Mouse (Mus musculus): ENCODE results near the gene Grk1. TPM values are rescaled to one million over a fixed set of nuclear protein-coding genes. Genes with fewer than 3 reads are reported as not detected.
A peak's percentile ranks its signal among the peaks of the same experiment; 100 is the strongest.

The Grk1 gene
- polyA plus RNA-seq (2016; fragmentation: Nextera tagmentation; extraction: Ambion mirVana): not detected in 2 replicates

DNA sequence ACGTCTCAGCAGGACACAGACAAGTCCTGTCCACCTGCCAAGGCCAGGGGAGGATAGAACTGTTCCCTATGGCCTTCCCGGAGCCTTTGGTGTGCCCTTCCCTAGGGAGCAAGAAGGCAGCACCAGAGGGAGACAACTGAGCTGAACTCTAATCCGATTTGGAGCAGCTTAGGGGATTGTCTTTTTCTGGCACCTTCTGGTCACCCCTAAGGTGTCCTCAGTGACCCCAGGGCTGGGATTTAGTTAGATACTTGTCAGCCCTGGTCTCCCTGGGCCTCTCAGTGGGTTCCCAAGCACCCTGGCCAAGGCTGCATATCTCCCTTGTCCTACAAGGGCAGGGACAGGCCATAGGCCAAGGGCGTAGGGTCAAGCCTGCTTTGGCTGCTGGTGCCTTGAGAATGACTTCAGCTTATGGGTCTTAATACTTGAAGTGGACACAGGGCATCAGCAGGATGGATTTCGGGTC is at the start of gene Grk1:
Gene Grk1 (plus strand): TSS at position 416 of the 466 bp plus-strand sequence.
- Histone ChIP-seq H3K27me3 (no peaks in the 10 kb centered on the region), H3K36me3 (no peaks in the 10 kb centered on the region), H3K9ac (no peak within 1 kb of the TSS), H3K4me3 (no peak within 1 kb of the TSS), H3K4me2 (replicated peaks) (no peak within 1 kb of the TSS), H3K27ac (no peak within 1 kb of the TSS), H3K9me3 (no peaks in the 10 kb centered on the region), H3K4me1 (no peaks in the 10 kb centered on the region)
- ATAC-seq (ENCODE audit: insufficient number of reproducible peaks, insufficient read depth, low FRiP score, low TSS enrichment): no peak
- 78% methylated on average over 5 of the region's 5 CpGs for WGBS

DNA sequence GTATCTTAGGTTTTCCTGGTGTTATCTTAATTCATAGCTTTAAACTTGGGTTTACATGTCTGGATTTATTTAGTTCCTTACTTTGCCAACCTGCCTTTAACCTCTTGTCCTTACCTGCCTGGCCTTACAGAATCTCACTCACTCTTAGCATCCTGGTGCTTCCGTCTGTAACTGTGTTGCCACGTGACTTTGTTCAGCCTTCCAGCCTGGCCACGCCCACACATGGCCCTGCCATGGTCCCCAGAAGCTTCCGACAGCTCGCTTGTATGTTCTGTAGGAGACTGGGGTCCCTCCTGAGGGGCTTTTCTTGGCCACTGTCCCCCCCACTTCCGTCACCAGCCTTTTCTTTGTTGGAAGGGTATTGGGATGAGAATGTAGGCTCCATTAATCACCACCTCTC is 48.7 kb upstream of the Grk1 start:
- Histone ChIP-seq H3K4me1 (no peaks in the 10 kb centered on the region), H3K4me3 (no peak overlapping the region), H3K9ac (no peak overlapping the region), H3K4me2 (replicated peaks) (no peak overlapping the region), H3K27me3 (no peaks in the 10 kb centered on the region), H3K27ac (no peak overlapping the region), H3K36me3 (peaks cover 95% of the 10 kb centered on the region), H3K9me3 (no peaks in the 10 kb centered on the region)
- ATAC-seq (ENCODE audit: insufficient number of reproducible peaks, insufficient read depth, low FRiP score, low TSS enrichment): no peak
- WGBS: 86% methylated on average over 6 of the region's 6 CpGs

DNA sequence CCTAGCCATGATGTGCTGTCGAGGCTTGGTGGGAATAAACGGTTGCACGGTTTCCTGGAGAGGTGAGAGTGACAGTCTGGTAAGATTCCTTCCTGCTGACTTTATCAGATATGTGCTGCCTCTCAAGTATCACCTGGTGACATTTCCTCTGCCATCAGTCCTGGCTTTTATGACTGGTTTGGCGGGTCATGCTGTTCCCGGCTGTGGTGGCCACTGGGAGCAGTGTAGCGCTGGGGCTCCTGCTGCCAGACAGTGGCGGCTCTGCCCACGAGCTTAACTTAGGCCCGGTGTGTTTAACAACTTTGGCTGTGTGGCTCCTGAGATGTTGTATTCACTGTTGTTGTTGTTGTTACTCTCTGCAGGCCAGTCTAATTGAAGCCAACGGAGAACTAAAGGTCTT is 48.2 kb upstream of the Grk1 start:
- H3K4me1 ChIP-seq: no peaks in the 10 kb centered on the region
- H3K4me3 ChIP-seq: no peak overlapping the region
- ATAC-seq (ENCODE audit: insufficient number of reproducible peaks, insufficient read depth, low FRiP score, low TSS enrichment): no peak
- H3K36me3 ChIP-seq: peaks cover 95% of the 10 kb centered on the region
- no peak overlapping the region for H3K27ac ChIP-seq
- H3K27me3 ChIP-seq: no peaks in the 10 kb centered on the region
- 83% methylated on average over 10 of the region's 10 CpGs for WGBS
- H3K9me3 ChIP-seq: no peaks in the 10 kb centered on the region
- no peak overlapping the region for H3K9ac ChIP-seq
- no peak overlapping the region for H3K4me2 ChIP-seq (replicated peaks)

DNA sequence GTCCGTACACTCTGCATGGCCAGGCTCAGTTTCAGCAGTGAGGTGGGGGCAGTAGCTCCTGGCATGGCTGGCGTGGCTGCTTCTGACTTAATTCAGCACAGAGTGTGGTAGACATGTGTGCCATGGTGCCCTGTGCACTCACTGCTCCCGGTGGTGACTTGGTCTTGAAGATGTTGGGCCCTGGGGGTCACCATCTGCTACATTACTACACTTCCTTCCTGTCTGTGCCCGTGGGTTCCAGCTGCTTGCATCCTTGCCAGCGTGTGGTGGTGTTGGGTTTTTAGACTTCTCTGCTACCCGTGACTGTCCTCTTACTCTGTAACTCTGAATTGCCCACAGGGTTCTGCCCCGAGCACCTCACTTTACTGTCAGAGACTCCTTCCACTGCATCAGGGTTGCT is 44.7 kb upstream of the Grk1 start:
- WGBS: 89% methylated on average over 7 of the region's 7 CpGs
- Histone ChIP-seq H3K4me1 (no peaks in the 10 kb centered on the region), H3K27me3 (no peaks in the 10 kb centered on the region), H3K9ac (no peak overlapping the region), H3K27ac (no peak overlapping the region), H3K4me2 (replicated peaks) (no peak overlapping the region), H3K9me3 (no peaks in the 10 kb centered on the region), H3K4me3 (no peak overlapping the region), H3K36me3 (peaks cover 94% of the 10 kb centered on the region)
- no peak for ATAC-seq (ENCODE audit: insufficient number of reproducible peaks, insufficient read depth, low FRiP score, low TSS enrichment)

DNA sequence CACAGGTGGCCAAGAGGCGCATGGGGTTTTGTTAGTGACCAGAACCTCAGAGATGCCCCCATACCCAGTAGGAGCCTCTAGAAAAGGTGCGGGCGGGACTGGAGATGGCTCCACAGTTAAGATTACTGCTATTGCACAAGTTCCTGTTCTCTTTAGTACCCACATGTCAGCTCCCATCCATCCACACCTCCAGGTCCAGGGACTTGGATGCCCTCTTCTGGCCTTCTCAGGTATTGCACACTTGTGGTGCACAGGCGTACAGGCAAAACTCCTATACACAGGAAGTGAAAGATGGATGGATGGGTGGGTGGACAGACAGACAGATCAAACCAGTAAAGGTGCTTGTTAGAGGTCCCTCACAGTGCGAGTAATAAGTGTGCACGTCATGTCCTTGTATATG is 43.0 kb upstream of the Grk1 start:
- Histone ChIP-seq H3K4me2 (replicated peaks) (no peak overlapping the region), H3K4me3 (no peak overlapping the region), H3K27ac (no peak overlapping the region), H3K9ac (no peak overlapping the region), H3K36me3 (peaks cover 94% of the 10 kb centered on the region), H3K9me3 (no peaks in the 10 kb centered on the region), H3K4me1 (no peaks in the 10 kb centered on the region), H3K27me3 (no peaks in the 10 kb centered on the region)
- WGBS: 96% methylated on average over 6 of the region's 6 CpGs
- no peak for ATAC-seq (ENCODE audit: insufficient number of reproducible peaks, insufficient read depth, low FRiP score, low TSS enrichment)

DNA sequence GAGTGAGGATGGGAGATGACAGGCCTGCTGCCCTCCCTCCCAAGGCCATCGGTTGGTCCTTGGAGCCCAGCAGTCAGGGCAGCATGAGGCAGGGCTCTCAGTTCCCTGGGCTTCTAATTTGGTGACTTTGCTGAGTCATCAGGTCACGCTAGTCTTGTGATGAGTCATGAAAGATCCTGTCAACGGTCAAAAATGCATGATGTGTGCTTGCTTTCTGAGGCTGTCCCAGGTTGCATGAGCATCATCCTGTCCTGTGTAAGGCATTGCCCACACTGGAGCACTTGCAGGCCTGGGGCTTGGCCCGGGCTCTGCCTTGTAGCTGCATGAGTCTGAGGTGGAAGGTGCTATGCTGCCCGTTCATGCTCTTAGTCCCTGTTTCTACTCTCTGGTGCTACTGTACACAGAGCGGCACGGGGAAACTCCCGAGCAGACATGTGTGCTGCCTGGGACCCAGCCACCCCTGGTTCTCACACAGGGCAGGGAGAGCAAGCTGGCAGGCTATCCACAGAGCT is 31.7 kb upstream of the Grk1 start:
- WGBS: 88% methylated on average over 8 of the region's 8 CpGs
- ATAC-seq (ENCODE audit: insufficient number of reproducible peaks, insufficient read depth, low FRiP score, low TSS enrichment): 0 out of 2 replicates have a peak, but pooled peaks have one; percentile 22
- H3K36me3 ChIP-seq: peaks cover 86% of the 10 kb centered on the region

DNA sequence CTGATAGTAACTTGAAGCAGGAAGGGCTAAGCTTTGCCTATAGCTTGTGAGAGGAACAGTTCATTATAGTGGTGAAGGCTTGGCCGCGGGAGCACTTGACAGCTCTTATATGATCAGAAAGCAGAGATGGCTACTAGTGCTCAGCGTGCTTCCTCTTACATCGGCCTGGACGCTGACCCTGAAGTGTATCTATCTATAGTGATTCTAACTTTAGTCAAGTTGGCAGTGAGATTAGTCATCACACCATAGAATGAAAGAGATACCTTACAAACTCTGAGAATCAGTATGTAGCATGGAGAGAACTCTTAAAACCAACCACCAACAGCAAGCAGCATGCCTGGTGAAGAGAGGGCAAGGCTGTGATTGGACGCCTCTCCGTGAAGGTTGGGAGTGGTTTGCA is 23.3 kb upstream of the Grk1 start:
- Histone ChIP-seq H3K9me3 (no peaks in the 10 kb centered on the region), H3K4me3 (no peak overlapping the region), H3K27ac (no peak overlapping the region), H3K36me3 (peaks cover 27% of the 10 kb centered on the region), H3K4me2 (replicated peaks) (no peak overlapping the region), H3K4me1 (no peaks in the 10 kb centered on the region), H3K27me3 (no peaks in the 10 kb centered on the region), H3K9ac (no peak overlapping the region)
- ATAC-seq (ENCODE audit: insufficient number of reproducible peaks, insufficient read depth, low FRiP score, low TSS enrichment): no peak
- WGBS: 89% methylated on average over 7 of the region's 7 CpGs

More for the DNA sequence above, 31.7 kb upstream of the Grk1 start:
- Histone ChIP-seq H3K27me3 (no peaks in the 10 kb centered on the region), H3K4me2 (replicated peaks) (no peak overlapping the region), H3K27ac (no peak overlapping the region), H3K4me3 (no peak overlapping the region), H3K9me3 (no peaks in the 10 kb centered on the region), H3K4me1 (no peaks in the 10 kb centered on the region), H3K9ac (no peak overlapping the region)

DNA sequence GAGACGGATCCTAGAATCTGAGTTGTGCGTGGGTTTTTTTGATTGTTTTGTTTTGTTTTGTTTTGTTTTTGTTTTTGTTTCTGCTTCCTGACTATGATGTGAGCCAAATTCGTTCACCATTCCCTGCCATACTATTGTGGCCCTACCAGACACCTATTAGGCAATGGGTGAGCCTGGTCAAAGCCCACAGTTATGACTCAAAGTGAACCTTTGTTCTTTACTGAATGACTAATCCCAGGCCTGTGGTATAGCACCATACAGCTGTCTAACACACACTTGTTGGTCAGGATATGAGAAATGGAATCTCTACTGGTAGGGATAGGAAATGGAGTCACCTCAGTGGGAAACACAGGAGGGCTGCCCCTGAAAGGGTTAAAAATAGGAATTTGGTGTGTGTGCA is 22.3 kb upstream of the Grk1 start:
- no peak for ATAC-seq (ENCODE audit: insufficient number of reproducible peaks, insufficient read depth, low FRiP score, low TSS enrichment)
- H3K9me3 ChIP-seq: no peaks in the 10 kb centered on the region
- WGBS: 88% methylated on average over 3 of the region's 3 CpGs
- no peaks in the 10 kb centered on the region for H3K4me1 ChIP-seq
- H3K4me2 ChIP-seq (replicated peaks): no peak overlapping the region
- H3K36me3 ChIP-seq: peaks cover 23% of the 10 kb centered on the region
- no peak overlapping the region for H3K27ac ChIP-seq
- H3K27me3 ChIP-seq: no peaks in the 10 kb centered on the region
- H3K9ac ChIP-seq: no peak overlapping the region
- H3K4me3 ChIP-seq: no peak overlapping the region

DNA sequence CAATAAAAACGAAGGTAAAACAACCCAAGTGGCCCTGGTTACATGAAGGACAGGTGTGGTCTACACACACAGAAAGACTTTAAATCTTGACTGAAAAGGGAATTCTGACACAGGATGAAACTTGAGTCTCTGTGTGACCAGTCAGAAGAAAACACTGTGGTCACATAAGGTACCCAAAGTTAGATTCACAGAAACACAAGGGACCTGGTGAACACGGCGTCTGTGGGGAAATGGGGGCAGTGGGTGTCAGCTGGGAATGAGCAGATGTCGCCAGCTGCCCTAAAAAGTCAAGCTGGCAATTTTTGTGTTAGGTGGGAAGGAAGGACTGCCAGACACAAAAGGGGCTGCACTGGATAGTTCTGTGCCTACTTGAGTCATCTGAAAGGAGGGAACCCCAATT is 21.9 kb upstream of the Grk1 start:
- Histone ChIP-seq H3K36me3 (peaks cover 21% of the 10 kb centered on the region), H3K4me2 (replicated peaks) (no peak overlapping the region), H3K4me1 (no peaks in the 10 kb centered on the region), H3K9me3 (no peaks in the 10 kb centered on the region), H3K4me3 (no peak overlapping the region), H3K27ac (no peak overlapping the region), H3K27me3 (no peaks in the 10 kb centered on the region), H3K9ac (no peak overlapping the region)
- WGBS: 94% methylated on average over 4 of the region's 4 CpGs
- no peak for ATAC-seq (ENCODE audit: insufficient number of reproducible peaks, insufficient read depth, low FRiP score, low TSS enrichment)

DNA sequence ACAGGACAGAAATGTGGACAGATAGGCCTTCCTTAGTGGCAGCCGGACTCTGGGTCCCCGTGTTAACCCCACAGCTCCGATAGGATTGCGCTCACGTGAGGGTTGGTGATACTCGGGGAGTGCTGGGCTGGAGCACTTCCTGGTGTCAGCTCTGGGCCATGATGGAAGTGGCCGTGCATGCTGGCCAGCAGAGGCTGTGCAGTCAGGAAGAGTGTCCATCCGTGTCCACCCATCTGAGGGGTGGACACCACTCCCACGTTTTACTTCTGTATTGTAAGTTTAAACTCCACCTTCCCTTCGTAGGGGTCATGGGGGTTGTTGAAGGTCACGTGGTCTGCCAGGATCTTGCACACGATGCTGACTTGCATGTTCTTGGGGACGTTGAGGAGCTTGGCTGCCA is 18.5 kb upstream of the Grk1 start:
- Histone ChIP-seq H3K9ac (no peak overlapping the region), H3K27ac (no peak overlapping the region), H3K4me3 (no peak overlapping the region), H3K4me2 (replicated peaks) (no peak overlapping the region), H3K9me3 (no peaks in the 10 kb centered on the region), H3K27me3 (no peaks in the 10 kb centered on the region), H3K4me1 (no peaks in the 10 kb centered on the region), H3K36me3 (no peaks in the 10 kb centered on the region)
- 69% methylated on average over 13 of the region's 13 CpGs for WGBS
- ATAC-seq (ENCODE audit: insufficient number of reproducible peaks, insufficient read depth, low FRiP score, low TSS enrichment): no peak

DNA sequence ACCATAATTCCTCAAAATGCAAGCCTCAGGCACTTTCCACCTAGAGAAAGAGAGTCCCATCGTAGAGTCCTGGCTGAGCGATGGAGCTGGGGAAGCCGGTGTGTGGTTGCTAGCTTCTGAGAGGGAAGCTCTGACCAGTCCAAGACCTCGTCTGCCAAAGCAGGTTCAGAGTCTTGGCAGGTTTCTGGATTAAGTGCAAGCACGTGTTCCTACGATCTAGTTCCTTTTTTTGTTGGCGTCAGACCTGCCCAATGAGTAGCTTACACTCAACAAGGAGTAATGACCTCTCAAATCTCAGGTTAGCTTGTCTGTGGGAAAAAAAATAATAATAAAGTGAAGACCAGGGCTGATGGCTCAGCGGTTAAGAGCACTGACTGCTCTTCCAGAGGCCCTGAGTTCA is 17.2 kb upstream of the Grk1 start:
- Histone ChIP-seq H3K4me3 (no peak overlapping the region), H3K4me1 (no peaks in the 10 kb centered on the region), H3K4me2 (replicated peaks) (no peak overlapping the region), H3K9me3 (no peaks in the 10 kb centered on the region), H3K27me3 (no peaks in the 10 kb centered on the region), H3K9ac (no peak overlapping the region), H3K27ac (no peak overlapping the region), H3K36me3 (no peaks in the 10 kb centered on the region)
- ATAC-seq (ENCODE audit: insufficient number of reproducible peaks, insufficient read depth, low FRiP score, low TSS enrichment): no peak
- 80% methylated on average over 8 of the region's 8 CpGs for WGBS

DNA sequence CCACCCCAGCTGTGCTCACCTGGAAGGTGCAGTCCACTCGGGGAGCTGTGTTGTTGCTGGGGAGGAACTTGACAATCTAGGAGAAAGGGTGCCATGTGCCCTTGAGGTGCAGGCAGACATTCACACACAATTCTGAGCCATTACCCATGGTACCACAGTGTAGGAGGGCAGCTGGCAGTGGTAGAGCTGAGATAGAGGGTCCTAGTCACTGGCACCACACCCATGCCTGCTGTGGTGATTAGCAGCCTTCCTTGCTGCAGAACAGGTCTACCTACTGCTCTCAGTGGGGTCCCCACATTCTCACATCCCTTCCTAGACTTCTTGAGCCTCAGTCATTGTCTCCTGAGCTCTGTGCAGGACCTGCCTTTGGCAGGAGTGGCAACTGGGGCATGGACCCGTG is 16.1 kb upstream of the Grk1 start:
- Histone ChIP-seq H3K36me3 (no peaks in the 10 kb centered on the region), H3K4me2 (replicated peaks) (no peak overlapping the region), H3K27ac (no peak overlapping the region), H3K9ac (no peak overlapping the region), H3K27me3 (no peaks in the 10 kb centered on the region), H3K9me3 (no peaks in the 10 kb centered on the region), H3K4me3 (no peak overlapping the region), H3K4me1 (no peaks in the 10 kb centered on the region)
- ATAC-seq (ENCODE audit: insufficient number of reproducible peaks, insufficient read depth, low FRiP score, low TSS enrichment): no peak
- 87% methylated on average over 2 of the region's 2 CpGs for WGBS

DNA sequence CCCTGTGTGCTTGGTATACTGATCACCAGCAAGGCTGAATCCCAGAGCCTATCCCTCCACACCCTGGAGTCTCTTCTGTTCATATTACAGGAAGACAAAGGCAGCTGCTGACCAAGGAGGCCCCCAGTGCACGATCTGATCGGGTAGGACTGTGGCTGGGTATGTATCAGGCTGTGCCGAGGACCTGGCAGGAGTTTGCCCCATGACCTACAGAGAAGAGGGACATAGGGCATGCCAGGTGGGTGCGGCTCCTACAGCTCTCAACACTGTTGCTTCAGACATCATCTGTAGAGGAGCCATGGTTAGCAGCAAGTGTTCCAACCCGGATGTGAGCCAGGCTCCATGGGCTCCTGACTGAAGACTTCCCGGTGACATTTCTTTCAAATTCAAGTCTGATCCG is 11.0 kb upstream of the Grk1 start:
- H3K4me3 ChIP-seq: no peak overlapping the region
- no peaks in the 10 kb centered on the region for H3K4me1 ChIP-seq
- no peak overlapping the region for H3K4me2 ChIP-seq (replicated peaks)
- no peak overlapping the region for H3K27ac ChIP-seq
- no peaks in the 10 kb centered on the region for H3K27me3 ChIP-seq
- no peak overlapping the region for H3K9ac ChIP-seq
- no peaks in the 10 kb centered on the region for H3K9me3 ChIP-seq
- no peak for ATAC-seq (ENCODE audit: insufficient number of reproducible peaks, insufficient read depth, low FRiP score, low TSS enrichment)
- 88% methylated on average over 7 of the region's 7 CpGs for WGBS
- H3K36me3 ChIP-seq: no peaks in the 10 kb centered on the region
